Mouse (Mus musculus) ES-Bruce4 (cell line): ENCODE measurements around the gene Ints1.

Source experiments
- EP300 ChIP-seq: IDR thresholded peaks from 2 replicates; pipeline ENCODE4 v1.6.1; 2011; ENCODE audit warnings: low read depth, low read length; ENCODE audit not compliant: insufficient read depth
- POLR2A ChIP-seq: IDR thresholded peaks from one replicate; pipeline ENCODE4 v1.8.1; 2011; ENCODE audit warnings: low read length; ENCODE audit not compliant: insufficient read depth

GRCm38 (mm10) chr5:139758096-139758495, 17.4 kb downstream of the Ints1 start:
- TF ChIP-seq EP300 (no peak), POLR2A (no peak)
